Mouse (Mus musculus): Measurements from ENCODE around the gene Gas2. TPM values are rescaled to one million over a fixed set of nuclear protein-coding genes. Genes with fewer than 3 reads are reported as not detected.

Gene Gas2
- polyA plus RNA-seq, 1 experiment from 2014 or later = 20.6 TPM

DNA sequence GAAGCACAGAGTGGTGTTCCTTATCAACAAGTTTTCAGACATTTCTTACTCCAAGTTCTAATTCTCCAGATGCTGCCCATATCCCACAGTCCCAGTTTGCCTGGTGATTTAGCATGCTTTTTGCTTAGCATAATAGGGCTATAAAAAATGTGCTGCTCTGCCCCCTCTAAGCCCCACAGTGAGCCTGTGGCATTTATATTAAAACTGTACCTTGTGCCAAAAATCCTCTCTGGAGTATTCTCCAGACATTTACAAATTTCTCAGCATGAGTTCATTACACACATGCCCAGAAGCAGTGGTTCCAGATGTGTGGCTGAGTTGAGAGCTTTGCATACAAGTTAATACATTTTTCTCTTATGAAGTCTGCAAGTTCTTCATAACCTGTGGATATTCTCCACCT lies 107.6 kb downstream of the Gas2 start:
- DNase-seq (no peak), ATAC-seq (ENCODE audit: insufficient read depth) (no peak)
- Histone ChIP-seq H3K9ac (no peak overlapping the region), H3K9me3 (ENCODE audit: low read depth, low read length) (no peaks in the 10 kb centered on the region), H3K4me3 (ENCODE audit: low read depth, low read length) (no peak overlapping the region), H3K4me2 (no peak overlapping the region), H3K36me3 (ENCODE audit: insufficient read depth) (no peaks in the 10 kb centered on the region), H3K27ac (ENCODE audit: low read depth) (no peak overlapping the region), H3K4me1 (ENCODE audit: insufficient read depth) (no peaks in the 10 kb centered on the region), H3K27me3 (ENCODE audit: insufficient read depth, low read length) (no peaks in the 10 kb centered on the region)
- no peak for TF ChIP-seq CTCF (IDR thresholded peaks at IDR 0.05; ENCODE audit: low read depth)

DNA sequence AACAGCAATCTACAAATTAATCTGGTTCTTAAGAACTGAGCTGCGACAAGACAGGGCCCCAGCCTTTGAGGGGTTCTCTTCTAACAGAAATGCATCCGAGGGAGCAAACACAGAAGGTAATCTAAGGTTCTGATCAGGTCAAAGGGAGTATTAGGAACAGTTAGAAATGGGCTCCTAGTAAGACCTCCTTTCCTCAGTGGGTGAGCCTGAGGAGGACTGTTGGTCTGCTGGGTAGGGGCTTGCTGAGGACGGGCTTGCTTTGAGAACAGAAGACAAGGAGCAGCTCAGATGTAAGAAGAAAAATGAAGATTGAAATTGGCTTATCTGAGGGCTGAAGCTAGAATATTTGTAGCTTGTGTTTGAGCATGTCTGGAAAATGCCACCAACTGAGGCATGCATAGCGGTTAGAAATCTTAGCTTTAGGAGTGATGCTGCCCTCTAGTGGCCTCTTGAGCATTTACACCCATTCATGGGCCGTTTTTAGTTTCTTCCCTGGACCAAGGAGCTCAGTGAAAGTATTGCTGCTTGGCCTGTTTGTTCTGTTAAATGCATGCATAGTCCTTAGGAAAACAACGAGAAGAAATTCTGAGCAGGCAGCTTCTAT lies 110.5 kb downstream of the Gas2 start:
- peak; percentile 82 for DNase-seq
- no peak overlapping the region for H3K9ac ChIP-seq
- H3K36me3 ChIP-seq (ENCODE audit: insufficient read depth) = no peaks in the 10 kb centered on the region
- no peak overlapping the region for H3K4me2 ChIP-seq
- no peak; the same call in 1 of the 2 replicates for ATAC-seq (ENCODE audit: insufficient read depth)
- H3K9me3 ChIP-seq (ENCODE audit: low read depth, low read length) = no peaks in the 10 kb centered on the region
- H3K27ac ChIP-seq (ENCODE audit: low read depth) = no peak overlapping the region
- no peak overlapping the region for H3K4me3 ChIP-seq (ENCODE audit: low read depth, low read length)
- H3K27me3 ChIP-seq (ENCODE audit: insufficient read depth, low read length) = no peaks in the 10 kb centered on the region
- peak; percentile 85 for TF ChIP-seq CTCF (IDR thresholded peaks at IDR 0.05; ENCODE audit: low read depth)
- 32% methylated on average over 6 of the region's 6 CpGs for WGBS
- no peaks in the 10 kb centered on the region for H3K4me1 ChIP-seq (ENCODE audit: insufficient read depth)

DNA sequence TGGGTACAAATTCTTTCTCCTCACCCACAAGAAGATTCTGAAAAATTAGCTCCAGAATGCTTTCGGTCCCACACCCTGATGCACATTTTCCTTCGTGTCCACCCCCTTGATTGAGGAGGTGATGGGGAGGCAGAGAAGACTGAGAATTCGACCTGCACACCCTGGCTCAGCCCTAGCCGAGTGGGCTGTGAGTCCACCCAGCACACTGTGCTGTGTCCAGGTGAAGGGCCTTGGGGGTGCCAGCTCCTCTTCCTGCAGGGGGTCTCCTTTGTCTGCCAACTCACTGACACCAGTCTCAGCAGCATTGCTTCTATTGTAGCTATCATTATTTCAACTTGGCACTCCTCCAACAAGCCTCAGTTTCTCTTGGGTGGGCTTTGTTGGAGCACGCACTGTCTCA lies 111.3 kb downstream of the Gas2 start:
- Histone ChIP-seq H3K27ac (ENCODE audit: low read depth) (no peak overlapping the region), H3K4me1 (ENCODE audit: insufficient read depth) (no peaks in the 10 kb centered on the region), H3K9me3 (ENCODE audit: low read depth, low read length) (no peaks in the 10 kb centered on the region), H3K4me2 (no peak overlapping the region), H3K9ac (no peak overlapping the region), H3K36me3 (ENCODE audit: insufficient read depth) (no peaks in the 10 kb centered on the region), H3K4me3 (ENCODE audit: low read depth, low read length) (no peak overlapping the region), H3K27me3 (ENCODE audit: insufficient read depth, low read length) (no peaks in the 10 kb centered on the region)
- 63% methylated on average over 5 of the region's 5 CpGs for WGBS
- ATAC-seq (ENCODE audit: insufficient read depth) (no peak), DNase-seq (no peak)
- TF ChIP-seq CTCF (IDR thresholded peaks at IDR 0.05; ENCODE audit: low read depth) = no peak

DNA sequence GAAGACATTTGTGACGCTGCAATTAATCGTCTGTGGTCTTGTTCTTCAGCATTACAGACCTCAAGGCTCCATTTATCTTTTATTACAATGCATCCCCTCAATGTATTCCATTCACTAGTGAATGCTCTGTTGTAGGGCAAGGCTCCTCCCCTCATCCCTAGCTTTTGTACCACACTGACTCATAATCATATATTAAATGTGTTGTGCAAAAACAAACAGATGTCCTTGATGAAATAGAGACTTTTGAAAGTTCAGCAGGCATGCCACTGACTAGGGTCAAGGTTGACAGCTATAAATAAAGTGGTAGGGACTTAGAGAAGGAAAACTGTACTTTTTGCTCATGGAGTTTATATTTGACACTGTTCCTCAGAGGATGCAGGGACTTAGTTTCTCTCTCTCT lies 111.7 kb downstream of the Gas2 start:
- H3K9ac ChIP-seq = no peak overlapping the region
- no peak overlapping the region for H3K4me2 ChIP-seq
- no peak overlapping the region for H3K27ac ChIP-seq (ENCODE audit: low read depth)
- no peaks in the 10 kb centered on the region for H3K27me3 ChIP-seq (ENCODE audit: insufficient read depth, low read length)
- no peak overlapping the region for H3K4me3 ChIP-seq (ENCODE audit: low read depth, low read length)
- no peak for TF ChIP-seq CTCF (IDR thresholded peaks at IDR 0.05; ENCODE audit: low read depth)
- WGBS = 82% methylated on average over 2 of the region's 2 CpGs
- no peaks in the 10 kb centered on the region for H3K9me3 ChIP-seq (ENCODE audit: low read depth, low read length)
- ATAC-seq (ENCODE audit: insufficient read depth) = no peak
- H3K36me3 ChIP-seq (ENCODE audit: insufficient read depth) = no peaks in the 10 kb centered on the region
- DNase-seq = no peak
- no peaks in the 10 kb centered on the region for H3K4me1 ChIP-seq (ENCODE audit: insufficient read depth)

DNA sequence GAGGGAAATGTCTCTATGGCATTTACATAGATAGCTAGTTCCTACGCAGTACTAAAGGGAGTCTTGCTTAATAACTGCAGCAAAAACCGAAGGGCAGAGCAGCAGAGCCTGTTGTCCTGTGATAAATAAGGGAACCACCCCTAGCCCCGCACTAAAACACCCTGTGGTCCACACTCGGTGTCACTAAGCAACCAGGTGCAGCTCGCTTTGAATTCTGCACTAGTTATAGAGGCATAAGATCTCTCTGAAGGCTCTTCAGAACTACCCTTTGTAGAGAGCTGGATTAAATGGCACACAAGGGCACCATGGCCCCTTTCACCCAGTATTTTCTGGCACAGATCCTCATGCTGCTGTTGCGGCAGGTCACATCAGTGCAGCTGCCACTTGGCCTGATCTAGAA lies 113.4 kb downstream of the Gas2 start:
- Histone ChIP-seq H3K36me3 (ENCODE audit: insufficient read depth) (no peaks in the 10 kb centered on the region), H3K9me3 (ENCODE audit: low read depth, low read length) (no peaks in the 10 kb centered on the region), H3K4me1 (ENCODE audit: insufficient read depth) (no peaks in the 10 kb centered on the region), H3K27ac (ENCODE audit: low read depth) (no peak overlapping the region), H3K4me3 (ENCODE audit: low read depth, low read length) (no peak overlapping the region), H3K9ac (no peak overlapping the region), H3K27me3 (ENCODE audit: insufficient read depth, low read length) (no peaks in the 10 kb centered on the region), H3K4me2 (no peak overlapping the region)
- ATAC-seq (ENCODE audit: insufficient read depth) = no peak
- no peak for TF ChIP-seq CTCF (IDR thresholded peaks at IDR 0.05; ENCODE audit: low read depth)
- no peak for DNase-seq
- 73% methylated on average over 6 of the region's 6 CpGs for WGBS

DNA sequence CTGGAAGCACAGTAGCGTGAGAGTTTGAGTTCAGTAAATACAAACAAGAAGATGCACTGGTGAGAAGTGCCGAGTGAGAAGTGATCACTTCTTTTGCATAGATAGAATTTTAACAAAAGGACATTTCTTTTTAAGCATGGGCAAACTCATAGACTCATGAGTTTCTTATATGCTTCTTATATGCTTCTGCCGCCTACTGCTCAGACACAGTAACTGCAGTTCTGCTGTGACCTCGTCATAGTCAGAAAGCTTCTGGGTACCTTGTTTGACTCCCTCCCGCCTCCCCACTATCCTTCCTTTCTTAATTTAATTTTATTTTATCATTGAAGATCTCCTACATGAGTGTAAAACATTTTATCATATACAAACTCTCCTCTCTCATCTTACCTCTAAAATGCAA lies 117.5 kb downstream of the Gas2 start:
- H3K27ac ChIP-seq (ENCODE audit: low read depth) = no peak overlapping the region
- H3K9me3 ChIP-seq (ENCODE audit: low read depth, low read length) = no peaks in the 10 kb centered on the region
- H3K4me3 ChIP-seq (ENCODE audit: low read depth, low read length) = no peak overlapping the region
- no peaks in the 10 kb centered on the region for H3K36me3 ChIP-seq (ENCODE audit: insufficient read depth)
- 45% methylated on average over 5 of the region's 5 CpGs for WGBS
- ATAC-seq (ENCODE audit: insufficient read depth) (no peak), DNase-seq (peak; percentile 52)
- no peaks in the 10 kb centered on the region for H3K4me1 ChIP-seq (ENCODE audit: insufficient read depth)
- TF ChIP-seq CTCF (IDR thresholded peaks at IDR 0.05; ENCODE audit: low read depth) = peak; percentile 53
- no peaks in the 10 kb centered on the region for H3K27me3 ChIP-seq (ENCODE audit: insufficient read depth, low read length)
- no peak overlapping the region for H3K9ac ChIP-seq
- H3K4me2 ChIP-seq = no peak overlapping the region

DNA sequence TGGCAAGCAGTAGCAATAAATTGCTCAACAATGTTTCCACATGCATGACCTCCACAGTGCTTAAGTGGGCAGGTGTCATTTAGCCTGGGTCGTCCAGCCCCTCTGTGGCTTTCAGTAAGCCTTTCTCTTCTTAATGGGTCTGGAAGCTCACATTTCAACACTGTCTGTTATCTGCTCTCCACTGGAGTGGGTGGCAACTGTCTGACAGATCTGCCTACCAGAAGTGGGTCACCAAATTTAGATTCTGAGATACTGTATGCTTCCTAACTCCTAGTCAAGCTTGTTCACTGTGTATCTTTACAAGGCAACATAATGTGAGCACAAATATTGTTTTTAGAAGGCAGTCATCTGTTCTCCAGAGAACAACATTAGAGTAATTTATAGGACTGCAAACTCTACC lies 120.5 kb downstream of the Gas2 start:
- H3K9me3 ChIP-seq (ENCODE audit: low read depth, low read length) = no peaks in the 10 kb centered on the region
- ATAC-seq (ENCODE audit: insufficient read depth) = no peak
- WGBS = 21% methylated on average over 1 of the region's 1 CpGs
- no peak overlapping the region for H3K4me3 ChIP-seq (ENCODE audit: low read depth, low read length)
- no peak overlapping the region for H3K4me2 ChIP-seq
- H3K4me1 ChIP-seq (ENCODE audit: insufficient read depth) = no peaks in the 10 kb centered on the region
- no peak for DNase-seq
- H3K9ac ChIP-seq = no peak overlapping the region
- no peak overlapping the region for H3K27ac ChIP-seq (ENCODE audit: low read depth)
- H3K27me3 ChIP-seq (ENCODE audit: insufficient read depth, low read length) = no peaks in the 10 kb centered on the region
- H3K36me3 ChIP-seq (ENCODE audit: insufficient read depth) = no peaks in the 10 kb centered on the region
- no peak for TF ChIP-seq CTCF (IDR thresholded peaks at IDR 0.05; ENCODE audit: low read depth)

DNA sequence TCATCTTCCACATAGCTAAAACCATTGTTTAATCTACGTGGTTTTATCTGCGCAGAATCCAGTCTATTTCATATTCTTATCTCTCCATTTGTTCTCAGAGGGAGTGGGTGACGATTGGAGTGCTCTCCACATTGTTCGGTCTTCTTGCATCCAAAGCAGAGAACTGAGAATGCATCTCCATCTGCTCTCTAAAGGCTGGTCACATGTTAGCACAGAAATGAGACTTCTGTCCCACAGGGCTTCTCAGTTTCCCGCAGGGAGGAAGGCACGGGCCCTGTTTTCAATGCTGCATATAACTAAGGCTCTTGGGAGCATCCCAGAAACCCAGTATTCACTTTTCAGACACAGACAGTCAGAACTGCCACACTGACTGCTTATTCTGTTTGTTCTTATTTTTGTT lies 123.9 kb downstream of the Gas2 start:
- no peak overlapping the region for H3K4me3 ChIP-seq (ENCODE audit: low read depth, low read length)
- H3K4me2 ChIP-seq = no peak overlapping the region
- ATAC-seq (ENCODE audit: insufficient read depth) (no peak), DNase-seq (no peak)
- no peaks in the 10 kb centered on the region for H3K9me3 ChIP-seq (ENCODE audit: low read depth, low read length)
- no peaks in the 10 kb centered on the region for H3K27me3 ChIP-seq (ENCODE audit: insufficient read depth, low read length)
- no peak overlapping the region for H3K9ac ChIP-seq
- no peak for TF ChIP-seq CTCF (IDR thresholded peaks at IDR 0.05; ENCODE audit: low read depth)
- no peak overlapping the region for H3K27ac ChIP-seq (ENCODE audit: low read depth)
- H3K36me3 ChIP-seq (ENCODE audit: insufficient read depth) = no peaks in the 10 kb centered on the region
- WGBS = 64% methylated on average over 6 of the region's 6 CpGs
- no peaks in the 10 kb centered on the region for H3K4me1 ChIP-seq (ENCODE audit: insufficient read depth)
